Mouse (Mus musculus) thymus, postnatal 4 days (tissue): ENCODE measurements around the gene Trim12a.
"Not testable (repeated sequence)": the region's sequence is repeated elsewhere in the genome, so short reads cannot be mapped to it uniquely, and the experiment has no call there.

Experiments
- DNase-seq: peaks from one replicate; pipeline ENCODE4 v3.0.0; 2021

The Trim12a gene

GRCm38 (mm10) chr7:104315369-104316080, at the start of gene Trim12a:
Gene Trim12a, minus strand, starts transcription at chr7:104315466.
- not testable (repeated sequence) for DNase-seq

GRCm38 (mm10) chr7:104353600-104353967, 38.3 kb upstream of the Trim12a start:
- DNase-seq: peak; percentile 10

- peak; percentile 70 for DNase-seq
Measured at GRCm38 (mm10) chr7:104352717-104353599, 37.7 kb upstream of the Trim12a start, which contains the start of gene Trim12c. Gene Trim12c, minus strand, starts transcription at chr7:104353362.

- DNase-seq: not testable (repeated sequence)
Measured at GRCm38 (mm10) chr7:104348043-104348442, 32.8 kb upstream of the Trim12a start.

GRCm38 (mm10) chr7:104340744-104341143, 25.5 kb upstream of the Trim12a start:
- DNase-seq: not testable (repeated sequence)

GRCm38 (mm10) chr7:104335547-104335946, 20.3 kb upstream of the Trim12a start:
- DNase-seq: not testable (repeated sequence)

- DNase-seq: not testable (repeated sequence)
Measured at GRCm38 (mm10) chr7:104329171-104329570, 13.9 kb upstream of the Trim12a start, which contains the start of gene Trim34b. Gene Trim34b, plus strand, starts transcription at chr7:104329471.

GRCm38 (mm10) chr7:104322028-104322427, 6.8 kb upstream of the Trim12a start:
- DNase-seq: no peak

GRCm38 (mm10) chr7:104314796-104315353, 391 bp downstream of the Trim12a start:
- DNase-seq: peak; percentile 25

- no peak for DNase-seq
Measured at GRCm38 (mm10) chr7:104291638-104292400, 23.4 kb downstream of the Trim12a start.

- no peak for DNase-seq
Measured at GRCm38 (mm10) chr7:104290641-104291040, 24.6 kb downstream of the Trim12a start.

GRCm38 (mm10) chr7:104287576-104288443, 27.5 kb downstream of the Trim12a start, which contains the start of gene Trim5:
Gene Trim5, minus strand, starts transcription at chr7:104288094.
- not testable (repeated sequence) for DNase-seq

GRCm38 (mm10) chr7:104279361-104279760, 35.9 kb downstream of the Trim12a start:
- not testable (repeated sequence) for DNase-seq

GRCm38 (mm10) chr7:104265335-104265734, 49.9 kb downstream of the Trim12a start:
- not testable (repeated sequence) for DNase-seq

GRCm38 (mm10) chr7:104260380-104260779, 54.9 kb downstream of the Trim12a start:
- not testable (repeated sequence) for DNase-seq
